Comparison of ENCODE assay signal across 7 mouse cellular contexts in genomic region chr19:53193964-53194582, GRCm38 (mm10). TPM values are rescaled to one million over a fixed set of nuclear protein-coding genes. Genes with fewer than 3 reads are reported as not detected.
A peak's percentile ranks its signal among the peaks of the same experiment; 100 is the strongest.
DNase-seq lines count a peak whose midpoint lies in the region; ATAC-seq lines count a peak whose summit lies in the region.

No protein-coding gene starts in this region.

- H3K4me1 ChIP-seq in liver, embryonic 15.5 days (replicated peaks) = peaks cover 75% of the 10 kb centered on the region

- no peaks in the 10 kb centered on the region for H3K9me3 ChIP-seq in liver, embryonic 15.5 days (replicated peaks)

- peak; percentile 56 for ATAC-seq in erythroblast, adult 5-6 weeks (replicated peaks; ENCODE audit: low FRiP score, poor library complexity, severe bottlenecking)
- ATAC-seq in liver, embryonic 15.5 days (ENCODE audit: insufficient read depth) = peak; percentile 71

- H3K27me3 ChIP-seq in liver, embryonic 15.5 days = no peaks in the 10 kb centered on the region

- H3K4me3 ChIP-seq in liver, embryonic 15.5 days (replicated peaks) = peak overlapping the region; percentile 32

- peak; percentile 32 to 40 for DNase-seq in right cerebral cortex, adult 2 months (ENCODE audit: low spot score in 2 of 2)
- no peak for DNase-seq in right cerebral cortex, postnatal 25 days
- DNase-seq in spleen, adult 12 weeks (ENCODE audit: low spot score) = peak; percentile 51
- no peak for DNase-seq in cerebellum, adult 11 months
- no peak for DNase-seq in left cerebral cortex, postnatal 14 days (ENCODE audit: low spot score in 2 of 2)

- peak overlapping the region; percentile 50 for H3K9ac ChIP-seq in liver, embryonic 15.5 days

- H3K36me3 ChIP-seq in liver, embryonic 15.5 days (replicated peaks) = no peaks in the 10 kb centered on the region

- H3K27ac ChIP-seq in liver, embryonic 15.5 days (replicated peaks) = peak overlapping the region; percentile 85

- 11% methylated on average over 11 of the region's 11 CpGs for WGBS in liver, embryonic 15.5 days (ENCODE audit: insufficient replicate concordance)

- peak overlapping the region; percentile 63 for H3K4me2 ChIP-seq in liver, embryonic 15.5 days

- intact Hi-C loops in left cerebral cortex, postnatal 14 days (cut with DNase I) = no loop called here

RNA-seq across cellular contexts. Expression of gene Add3, which starts 53.8 kb away (rescaled TPM):
- total RNA-seq in erythroblast, adult 5-6 weeks (2015; ENCODE audit: low replicate concordance) = 38.0 and 46.8 TPM in 2 replicates
- total RNA-seq in erythroblast, adult 5-6 weeks (2017; ENCODE audit: low replicate concordance) = 35.1 and 35.5 TPM in 2 replicates
- polyA plus RNA-seq in liver, embryonic 15.5 days (2015; fragmentation: Nextera tagmentation; extraction: Ambion mirVana) = 26.2 and 28.3 TPM in 2 replicates
- total RNA-seq in left cerebral cortex, postnatal 14 days (2021) = 100 to 1,000 TPM in 1 of 2 experiments, 10 to 100 TPM in 1; 89.0 to 102 TPM

Comparison
In these comparisons a context has a peak if more than half of its experiments do, and no peak if none do; other contexts are left out.
1. DNase-seq: peak in right cerebral cortex, adult 2 months (2 of 2) and spleen, adult 12 weeks (single experiment); none in right cerebral cortex, postnatal 25 days (single experiment), cerebellum, adult 11 months (single experiment) and left cerebral cortex, postnatal 14 days (0 of 2).